Mouse (Mus musculus) olfactory bulb, adult 2 months (tissue): ENCODE results near the gene Nfic.

Source experiments
- CTCF ChIP-seq: fragments of 200-500 bp; IDR thresholded peaks from 2 replicates; pipeline ENCODE4 v1.5.1; 2012; ENCODE audit warnings: low read depth, mild to moderate bottlenecking, low read length, moderate library complexity; ENCODE audit not compliant: insufficient read depth
- POLR2A ChIP-seq: fragments of 200-500 bp; IDR thresholded peaks from 2 replicates; pipeline ENCODE4 v1.6.1; 2012; ENCODE audit warnings: mild to moderate bottlenecking, low read depth, low read length, moderate library complexity; ENCODE audit not compliant: insufficient read depth

DNA sequence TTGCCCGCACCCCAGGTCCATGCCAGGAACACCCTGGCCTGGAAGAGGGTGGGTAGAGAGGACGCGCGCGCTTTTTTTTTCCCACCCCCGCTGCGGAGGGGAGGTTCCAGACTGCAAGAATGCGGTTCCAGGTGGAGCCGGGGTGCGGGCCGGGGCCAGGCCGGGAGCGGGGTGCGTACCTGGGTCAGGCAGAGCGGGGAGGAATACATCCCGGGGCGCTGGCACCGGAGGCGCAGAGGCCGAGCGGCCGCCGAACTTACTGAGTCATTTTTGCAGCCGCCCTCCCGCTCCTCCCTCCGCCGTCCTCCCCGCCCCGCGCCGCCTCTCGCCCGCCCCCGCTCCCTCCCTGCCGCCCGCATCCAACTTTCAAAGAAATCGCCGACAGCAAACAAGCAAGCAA, 28.5 kb downstream of the Nfic start:
- TF ChIP-seq POLR2A (no peak), CTCF (no peak)
